Mouse (Mus musculus) lung, adult 2 months (tissue): ENCODE data around the gene Batf3.

Source experiments
- CTCF ChIP-seq: fragments of 200-500 bp; IDR thresholded peaks from 2 replicates; pipeline ENCODE4 v1.5.1; 2011; ENCODE audit warnings: mild to moderate bottlenecking, low read length, control low read depth; ENCODE audit not compliant: insufficient read depth
- POLR2A ChIP-seq: fragments of 200-500 bp; IDR thresholded peaks from 2 replicates; pipeline ENCODE4 v1.6.1; 2011; ENCODE audit warnings: low read depth, mild to moderate bottlenecking, control low read depth, low read length, borderline replicate concordance; ENCODE audit errors: extremely low read depth

- TF ChIP-seq POLR2A (no peak), CTCF (no peak)
These were observed 5.6 kb upstream of the Batf3 start for GRCm38 (mm10) chr1:191092050-191092449.
